Mouse (Mus musculus) gastrocnemius, postnatal 36 days (tissue): ENCODE results near the gene Med23. TPM values are rescaled to one million over a fixed set of nuclear protein-coding genes. Genes with fewer than 3 reads are reported as not detected.

Source experiments
- DNase-seq, 2 experiments: peaks; one replicate each; pipeline ENCODE4 v3.0.0; 2022
- intact Hi-C: fragments of 180-260 bp; cut with DNase I; formaldehyde crosslinking; loops from one replicate; pipeline ENCODE4 v1.15.1; 2025
- total RNA-seq, 2 experiments: library from RNA; stranded (reverse); gene quantifications; 2 replicates each; pipeline ENCODE4 v1.2.3; 2021

The Med23 gene
- total RNA-seq, 2 experiments from 2014 or later = 5.7 to 8.8 TPM

GRCm38 (mm10) chr10:24863146-24863545 lies 6.6 kb upstream of the Med23 start:
- no peak for DNase-seq
- intact Hi-C loops = no loop called here

- intact Hi-C loops = no loop called here
- no peak for DNase-seq
These were observed 5.4 kb upstream of the Med23 start for GRCm38 (mm10) chr10:24864434-24864833.

DNA sequence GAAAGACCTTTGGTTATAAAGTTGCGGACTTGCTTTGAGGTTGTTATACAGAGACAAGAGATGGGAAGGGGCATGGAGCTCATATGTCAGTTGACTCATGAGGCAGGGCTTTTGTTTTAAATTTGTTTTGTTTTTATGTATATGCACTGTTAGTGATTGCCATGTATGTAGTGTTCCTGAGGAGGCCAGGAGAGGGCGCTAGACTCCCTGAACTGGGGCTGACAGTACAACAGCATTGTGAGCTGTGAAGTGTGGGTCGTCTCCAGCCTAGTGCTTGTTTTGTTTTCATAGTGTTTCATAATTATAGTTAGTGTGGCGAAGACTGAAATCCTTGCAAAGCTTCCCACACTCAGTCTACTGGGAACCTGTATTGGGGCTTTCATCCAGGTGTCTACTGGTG lies 3.8 kb downstream of the Med23 start:
- no peak for DNase-seq
- intact Hi-C loops = no loop called here

DNA sequence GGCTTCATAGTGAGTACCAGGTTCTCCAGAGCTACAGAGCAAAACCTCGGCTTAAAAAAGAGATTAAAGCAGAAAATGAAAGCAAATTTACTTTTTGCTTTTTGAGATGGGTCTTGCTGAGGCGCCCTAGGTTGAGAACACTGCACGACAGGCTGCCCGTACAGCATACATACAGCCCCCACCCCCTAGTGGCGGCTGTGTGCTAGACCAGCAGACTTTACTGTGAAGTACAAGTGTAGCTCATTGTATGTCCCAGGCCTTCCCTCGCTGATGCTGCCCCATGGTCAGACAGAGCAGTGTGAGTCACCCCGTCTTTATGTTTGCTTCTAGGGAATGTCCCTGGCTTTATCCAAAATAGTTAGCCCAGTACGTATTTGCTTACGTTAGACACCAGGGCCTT lies 16.2 kb downstream of the Med23 start:
- intact Hi-C loops = no loop called here
- no peak for DNase-seq

GRCm38 (mm10) chr10:24888343-24888742 lies 18.6 kb downstream of the Med23 start:
- intact Hi-C loops = no loop called here
- DNase-seq = no peak

DNA sequence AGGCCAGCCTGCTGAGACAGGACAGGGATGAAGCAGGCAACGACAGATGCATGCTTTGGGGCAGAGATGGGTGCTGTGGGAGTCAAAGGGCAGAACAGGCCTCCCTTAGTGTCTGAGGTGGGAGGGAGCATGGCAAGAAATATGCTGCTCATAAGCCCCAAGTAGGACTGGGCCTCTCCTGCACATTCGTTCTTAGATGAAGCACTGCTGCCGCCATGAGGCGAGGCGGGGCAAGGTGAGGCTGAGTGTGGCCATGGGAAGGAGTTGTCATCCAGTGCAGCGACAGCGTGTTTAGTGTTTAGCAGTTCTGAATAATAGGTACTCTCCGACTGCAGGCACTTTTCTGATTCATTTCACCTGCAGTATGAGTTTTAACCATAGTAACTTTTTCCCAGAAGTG lies 26.1 kb downstream of the Med23 start:
- intact Hi-C loops = no loop called here
- peak in 1 of 2 experiments; percentile 12 for DNase-seq

- DNase-seq = no peak
- intact Hi-C loops = no loop called here
These were observed 35.8 kb downstream of the Med23 start for GRCm38 (mm10) chr10:24905627-24906026.

GRCm38 (mm10) chr10:24911199-24911598 lies 41.4 kb downstream of the Med23 start:
- intact Hi-C loops = no loop called here
- no peak for DNase-seq

GRCm38 (mm10) chr10:24912576-24912975 lies 42.8 kb downstream of the Med23 start:
- intact Hi-C loops = no loop called here
- DNase-seq = no peak

DNA sequence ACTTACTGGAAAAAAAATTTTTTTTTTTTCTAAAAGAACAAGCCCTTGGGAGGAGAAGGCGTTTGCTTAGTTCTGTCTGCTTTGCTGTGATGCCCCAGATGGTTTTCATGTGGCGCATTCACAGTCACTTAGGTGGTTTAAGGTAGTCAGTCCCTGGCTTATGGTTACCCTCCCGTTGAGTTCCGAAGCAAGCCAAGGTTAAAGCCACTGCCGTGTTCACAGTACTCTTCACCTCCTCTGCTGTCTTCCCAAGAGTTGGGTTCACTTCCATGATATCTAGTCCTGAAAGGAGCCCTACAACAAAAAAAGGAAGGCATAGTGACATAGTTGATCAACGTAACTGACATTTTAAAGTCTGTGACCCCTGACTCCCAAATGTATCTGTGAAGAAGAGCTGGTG lies 45.7 kb downstream of the Med23 start:
- intact Hi-C loops = no loop called here
- DNase-seq = no peak

DNA sequence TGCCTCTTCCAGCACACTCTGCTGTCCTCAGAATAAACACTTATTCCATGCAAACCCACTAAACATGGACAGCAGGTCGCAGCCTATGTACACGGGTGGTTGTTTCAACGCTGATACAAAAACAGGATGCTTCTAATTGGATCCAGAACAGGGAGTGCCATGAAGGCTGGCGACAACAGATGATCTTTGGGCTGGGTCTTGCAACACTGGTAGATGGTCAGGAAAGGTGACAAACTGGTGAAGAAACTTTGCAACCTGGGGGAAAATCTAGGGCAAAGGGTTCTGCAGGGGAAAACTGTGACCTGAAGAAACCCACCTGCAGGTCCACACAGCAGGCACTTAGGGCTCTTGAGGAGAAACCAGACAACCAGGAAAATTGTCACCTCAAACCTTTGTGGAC lies 53.2 kb downstream of the Med23 start:
- intact Hi-C loops = no loop called here

GRCm38 (mm10) chr10:24924296-24924695 lies 54.5 kb downstream of the Med23 start:
- no peak for DNase-seq
- intact Hi-C loops = no loop called here

More for the DNA sequence above, 53.2 kb downstream of the Med23 start:
- DNase-seq = no peak

- no peak for DNase-seq
- intact Hi-C loops = no loop called here
These were observed 56.6 kb downstream of the Med23 start for GRCm38 (mm10) chr10:24926380-24926779.

DNA sequence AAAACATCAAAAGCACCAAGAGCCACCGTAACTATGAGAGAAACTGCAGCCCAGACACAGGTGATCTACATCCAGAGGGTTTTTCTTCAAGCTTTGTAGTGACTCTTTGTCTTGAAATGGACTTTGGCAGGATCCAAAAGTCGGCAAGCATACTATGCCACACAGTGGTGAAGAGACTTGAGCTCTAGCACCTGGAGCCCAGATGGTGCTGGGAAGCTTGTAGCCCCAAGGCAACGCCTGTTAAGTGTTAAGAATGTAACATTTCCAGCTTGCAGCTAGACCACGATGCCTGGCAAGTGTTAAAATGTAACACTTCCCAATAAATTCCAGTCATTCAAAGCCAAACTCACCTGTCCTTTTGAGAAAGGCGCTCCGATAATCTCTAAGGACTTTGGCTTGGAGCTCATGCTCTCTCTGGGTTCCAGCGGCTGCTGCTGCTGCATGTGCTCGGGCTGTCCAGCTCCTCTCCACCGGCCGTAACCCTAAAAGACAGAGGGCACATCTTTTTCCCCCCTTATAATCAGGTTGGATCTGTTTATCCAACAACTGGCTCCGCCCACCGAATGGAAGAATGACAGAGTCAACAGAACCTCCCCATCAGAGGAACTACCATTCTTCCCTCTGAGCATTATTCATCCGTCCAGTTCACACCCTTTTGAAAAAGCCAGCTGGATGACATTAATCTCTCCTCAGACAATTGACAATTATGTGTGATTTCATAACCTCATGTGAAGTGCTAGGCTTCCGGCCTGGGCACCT lies 57.4 kb downstream of the Med23 start, which contains the start of gene Arg1:
Gene Arg1 (minus strand): TSS at position 523 of the 759 bp plus-strand sequence.
- DNase-seq = no peak
- intact Hi-C loops = no loop called here

DNA sequence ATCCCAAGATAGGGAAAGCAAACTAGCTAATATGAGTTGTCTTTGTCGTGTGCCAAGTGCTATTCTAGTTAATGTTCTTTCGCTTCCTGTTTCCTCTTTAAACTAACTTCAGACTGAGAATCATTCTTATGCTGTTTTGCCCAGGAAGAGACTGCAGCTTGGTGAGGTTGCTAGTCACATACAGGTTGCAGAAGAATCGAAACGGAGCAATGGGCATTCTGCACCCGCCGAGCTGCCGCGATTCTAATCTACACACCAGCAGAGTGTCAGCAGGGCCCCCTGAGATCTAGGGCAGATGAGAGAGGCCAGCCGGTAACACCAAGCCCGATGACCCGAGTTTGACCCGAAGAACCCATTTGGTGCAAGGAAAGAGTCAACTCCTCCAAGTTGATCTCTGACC lies 58.3 kb downstream of the Med23 start:
- no peak for DNase-seq
- intact Hi-C loops = no loop called here

GRCm38 (mm10) chr10:24930143-24930542 lies 60.4 kb downstream of the Med23 start:
- intact Hi-C loops = no loop called here
- no peak for DNase-seq

DNA sequence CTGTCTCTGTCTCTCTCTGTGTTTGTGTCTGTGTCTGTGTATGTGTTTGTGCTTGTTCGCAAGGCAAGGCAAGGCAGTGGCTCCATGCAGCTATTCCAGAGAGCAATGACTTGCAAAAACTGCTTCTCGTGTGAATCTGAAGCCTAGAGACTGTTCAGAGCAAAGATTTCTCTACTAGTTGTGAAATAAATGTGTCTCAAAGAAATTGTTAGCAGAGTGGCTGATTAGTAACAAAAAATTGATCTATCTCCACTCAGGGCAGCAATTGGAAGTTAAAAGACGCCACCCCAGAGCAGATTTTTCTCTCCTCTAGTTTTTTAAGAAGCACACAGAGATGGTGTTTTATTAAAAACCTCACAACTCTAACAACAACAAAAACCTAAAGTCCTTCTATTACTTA lies 78.1 kb downstream of the Med23 start:
- intact Hi-C loops = no loop called here
- DNase-seq = no peak

DNA sequence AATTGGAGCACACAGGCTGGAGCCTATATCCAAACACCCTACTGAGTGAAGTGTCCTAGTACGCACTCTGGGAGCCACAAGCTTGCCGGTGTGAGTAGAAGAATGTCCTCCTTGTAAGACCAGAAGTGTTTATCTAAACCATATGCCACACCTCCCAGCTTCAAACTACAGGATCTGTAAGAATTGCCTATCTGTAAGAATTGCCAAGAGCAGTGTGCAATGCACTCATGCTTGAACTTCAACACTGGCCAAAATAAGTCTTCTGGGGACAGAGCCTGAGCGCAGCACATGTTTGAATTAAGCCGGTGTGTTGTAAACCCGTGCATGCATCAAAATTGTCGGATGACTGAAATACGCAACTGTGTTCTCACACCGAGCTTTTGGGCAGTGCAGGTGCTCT lies 78.5 kb downstream of the Med23 start:
- DNase-seq = no peak
- intact Hi-C loops = no loop called here

DNA sequence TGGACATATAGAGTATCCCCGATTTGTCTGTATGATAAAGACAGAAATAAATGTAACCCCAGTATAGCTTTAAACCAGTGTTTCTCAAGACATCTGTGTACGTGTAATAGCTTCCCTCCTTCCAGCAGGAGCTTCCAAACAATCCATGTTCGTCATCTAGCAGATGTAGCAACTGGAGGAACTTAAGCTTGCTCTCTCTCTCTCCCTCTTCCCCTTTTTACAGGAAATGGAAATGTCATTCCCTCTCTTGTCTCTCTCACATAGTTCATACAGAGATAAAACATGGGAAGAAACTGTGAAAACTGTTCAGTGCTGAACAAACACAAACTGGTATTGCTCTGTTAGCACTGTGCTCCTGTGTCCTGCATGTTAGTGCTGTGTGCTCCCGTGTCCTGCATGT lies 80.4 kb downstream of the Med23 start:
- no peak for DNase-seq
- intact Hi-C loops = no loop called here

DNA sequence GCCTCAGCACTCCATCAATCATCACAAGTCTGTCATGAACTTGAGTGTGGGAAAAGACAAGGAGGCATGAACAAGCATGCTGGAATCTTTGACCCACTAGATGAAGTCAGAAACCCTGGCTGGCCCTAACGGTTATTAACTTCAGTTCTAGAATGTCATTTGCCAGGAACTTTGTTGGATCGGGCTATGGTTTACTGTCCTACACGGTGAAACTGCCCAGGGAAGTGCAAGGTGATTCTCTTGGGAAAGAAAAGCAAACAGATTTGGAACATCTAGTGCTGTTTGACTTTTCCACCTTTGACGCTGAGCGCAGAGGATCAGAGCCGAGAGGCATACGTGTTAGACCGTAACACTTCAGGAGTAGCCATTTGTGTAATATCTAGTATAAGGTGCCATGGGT lies 81.8 kb downstream of the Med23 start:
- DNase-seq = no peak
- intact Hi-C loops = no loop called here

DNA sequence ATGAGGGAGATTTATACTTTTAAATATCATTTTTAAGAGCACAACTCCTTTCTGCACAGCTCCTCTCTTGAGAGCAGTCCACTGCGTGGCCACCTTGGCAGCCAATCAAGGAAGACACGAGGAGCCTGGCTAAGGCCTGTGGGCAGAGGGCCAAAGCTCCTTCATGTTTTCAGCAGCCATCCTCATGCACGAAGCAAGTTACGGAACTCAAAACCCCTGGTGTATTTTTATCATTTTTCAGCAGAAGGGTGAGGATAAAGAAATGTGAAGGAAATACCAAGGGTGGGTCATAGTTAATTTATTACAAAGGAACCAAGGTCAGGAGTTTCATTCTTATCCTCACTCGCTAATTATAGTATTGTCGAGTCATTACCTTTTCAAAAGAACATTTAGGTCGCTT lies 82.8 kb downstream of the Med23 start:
- peak in 1 of 2 experiments; percentile 20 for DNase-seq
- intact Hi-C loops = no loop called here

DNA sequence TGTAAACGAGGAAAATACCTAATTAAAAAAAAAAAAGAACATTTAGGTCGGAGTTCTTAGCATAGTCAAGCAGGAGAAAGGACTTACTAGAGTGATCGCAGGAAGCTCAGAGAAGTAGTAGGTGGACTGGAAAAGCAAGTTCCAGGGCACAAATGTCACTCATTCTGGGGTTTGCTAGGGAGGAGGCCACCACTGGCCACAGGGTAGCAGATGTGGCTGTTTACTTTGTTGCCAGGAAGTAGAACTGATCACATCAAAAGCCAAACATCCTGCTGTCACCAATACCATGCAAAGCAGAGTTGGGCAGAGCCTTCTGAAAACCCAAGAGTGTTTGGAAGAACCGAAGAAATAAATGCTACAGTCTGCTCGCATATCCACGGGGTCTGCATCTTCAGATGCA lies 84.1 kb downstream of the Med23 start:
- intact Hi-C loops = no loop called here
- DNase-seq = no peak
